Mouse (Mus musculus) erythroblast, embryonic 14.5 days (primary cell): ENCODE data around the gene Usf1.

Experiments
- GATA1 ChIP-seq: IDR thresholded peaks from 2 replicates; pipeline ENCODE4 v1.6.1; 2012; ENCODE audit warnings: low read length, inconsistent platforms, mixed read lengths
- TAL1 ChIP-seq: IDR thresholded peaks from 3 replicates; pipeline ENCODE4 v1.6.1; 2012; ENCODE audit warnings: low read length, inconsistent platforms, mixed read lengths

GRCm38 (mm10) chr1:171418660-171419059 lies 7.5 kb downstream of the Usf1 start, which contains the start of gene Tstd1:
- no peak for TF ChIP-seq TAL1
- no peak for TF ChIP-seq GATA1
